Mouse (Mus musculus) MEL (cell line): Measurements from ENCODE around the gene Olfr1392. TPM values are rescaled to one million over a fixed set of nuclear protein-coding genes. Genes with fewer than 3 reads are reported as not detected.
A peak's percentile ranks its signal among the peaks of the same experiment; 100 is the strongest.

Source experiments
- DNase-seq: peaks from one replicate; pipeline ENCODE4 v3.0.0; 2011; ENCODE audit warnings: low read depth, low spot score
- H3K27ac ChIP-seq: 2 replicates; pipeline ENCODE4 v1.5.1; 2012; ENCODE audit warnings: low read depth, mild to moderate bottlenecking, control low read depth, low read length, moderate library complexity; ENCODE audit not compliant: control insufficient read depth
- H3K27me3 ChIP-seq, 2 experiments: fragments of 150-350 bp in 1 of 2; sonication (generic) in 1 of 2; 2 replicates each; pipeline ENCODE4 v1.6.1; 2012; ENCODE audit warnings: low read length in 2 of 2, mild to moderate bottlenecking in 2 of 2, improper control_type of control experiment in 1 of 2, moderate library complexity in 1 of 2; ENCODE audit not compliant: insufficient read depth in 2 of 2, control insufficient read depth in 1 of 2
- H3K36me3 ChIP-seq, 2 experiments: 2 replicates each; pipeline ENCODE4 v1.6.1; 2012 to 2014; ENCODE audit warnings: low read length in 2 of 2, improper control_type of control experiment in 1 of 2, inconsistent platforms in 1 of 2, mild to moderate bottlenecking in 1 of 2; ENCODE audit not compliant: insufficient read depth in 2 of 2, control insufficient read depth in 1 of 2
- H3K4me1 ChIP-seq, 2 experiments: fragments of 150-350 bp in 1 of 2; sonication (generic) in 1 of 2; 2 replicates each; pipeline ENCODE4 v1.6.1; 2012; ENCODE audit warnings: low read length in 2 of 2, improper control_type of control experiment in 1 of 2, mild to moderate bottlenecking in 1 of 2; ENCODE audit not compliant: insufficient read depth in 2 of 2, control insufficient read depth in 1 of 2
- H3K4me3 ChIP-seq, 2 experiments: fragments of 150-350 bp in 1 of 2; sonication (generic) in 1 of 2; 2 replicates each; pipeline ENCODE4 v1.5.1; 2012; ENCODE audit warnings: low read depth in 2 of 2, low read length in 2 of 2, mild to moderate bottlenecking in 2 of 2, moderate library complexity in 2 of 2, control low read depth in 1 of 2, improper control_type of control experiment in 1 of 2; ENCODE audit not compliant: control insufficient read depth in 1 of 2, insufficient read depth in 1 of 2
- H3K79me2 ChIP-seq: 2 replicates; pipeline ENCODE4 v1.6.1; 2012; ENCODE audit warnings: mild to moderate bottlenecking, low read length, moderate library complexity; ENCODE audit not compliant: control insufficient read depth, poor library complexity, insufficient read depth
- H3K9ac ChIP-seq: 2 replicates; pipeline ENCODE4 v1.6.1; 2012; ENCODE audit warnings: low read depth, mild to moderate bottlenecking, control low read depth, low read length, moderate library complexity; ENCODE audit not compliant: control insufficient read depth, poor library complexity, severe bottlenecking
- H3K9me3 ChIP-seq: fragments of 150-350 bp; sonication (generic); replicated peaks from 2 replicates; pipeline ENCODE4 v1.6.1; 2012; ENCODE audit warnings: mild to moderate bottlenecking, low read length, improper control_type of control experiment, moderate library complexity; ENCODE audit not compliant: insufficient read depth
- BHLHE40 ChIP-seq: IDR thresholded peaks from 2 replicates; pipeline ENCODE4 v1.6.1; 2012; ENCODE audit warnings: low read depth, mild to moderate bottlenecking, inconsistent platforms, low read length, improper control_type of control experiment, borderline replicate concordance
- CTCF ChIP-seq, 3 experiments: IDR thresholded peaks in 2 of 3; conservative IDR thresholded peaks in 1 of 3; 2 replicates each; pipeline ENCODE4 v1.5.1; 2011 to 2012; ENCODE audit warnings: low read length in 3 of 3, low read depth in 2 of 3, mild to moderate bottlenecking in 2 of 3, improper control_type of control experiment in 1 of 3, inconsistent platforms in 1 of 3, mixed read lengths in 1 of 3, moderate library complexity in 1 of 3; ENCODE audit not compliant: control insufficient read depth in 1 of 3, insufficient read depth in 1 of 3, poor library complexity in 1 of 3, severe bottlenecking in 1 of 3
- GATA1 ChIP-seq: IDR thresholded peaks from 2 replicates; pipeline ENCODE4 v1.6.1; 2011; ENCODE audit warnings: low read depth, low read length, improper control_type of control experiment
- HCFC1 ChIP-seq: IDR thresholded peaks from 2 replicates; pipeline ENCODE4 v1.6.1; 2012; ENCODE audit warnings: low read depth, mild to moderate bottlenecking, inconsistent platforms, low read length, improper control_type of control experiment, moderate library complexity
- MYB ChIP-seq: IDR thresholded peaks from 2 replicates; pipeline ENCODE4 v1.6.1; 2011; ENCODE audit warnings: mild to moderate bottlenecking, low read depth, low read length, improper control_type of control experiment
- MYC ChIP-seq: IDR thresholded peaks from 2 replicates; pipeline ENCODE4 v1.6.1; 2011; ENCODE audit warnings: low read depth, mild to moderate bottlenecking, low read length, improper control_type of control experiment, moderate library complexity
- NELFE ChIP-seq: IDR thresholded peaks from 2 replicates; pipeline ENCODE4 v1.6.1; 2011; ENCODE audit warnings: low read depth, low read length, improper control_type of control experiment
- NRF1 ChIP-seq: IDR thresholded peaks from 2 replicates; pipeline ENCODE4 v1.6.1; 2014; ENCODE audit warnings: low read depth, mild to moderate bottlenecking, inconsistent platforms, low read length, improper control_type of control experiment, moderate library complexity; ENCODE audit not compliant: poor library complexity, insufficient read depth, severe bottlenecking
- POLR2A ChIP-seq, 2 experiments: IDR thresholded peaks; 2 replicates each; pipeline ENCODE4 v1.6.1; 2011 to 2012; ENCODE audit warnings: low read length in 2 of 2, mild to moderate bottlenecking in 2 of 2, control low read depth in 1 of 2, improper control_type of control experiment in 1 of 2, low read depth in 1 of 2, moderate library complexity in 1 of 2; ENCODE audit not compliant: control insufficient read depth in 1 of 2, insufficient read depth in 1 of 2, poor library complexity in 1 of 2
- POLR2AphosphoS5 ChIP-seq: IDR thresholded peaks from 2 replicates; pipeline ENCODE4 v1.6.1; 2012; ENCODE audit warnings: low read depth, borderline replicate concordance, mild to moderate bottlenecking, inconsistent platforms, low read length, moderate library complexity, mixed read lengths
- RAD21 ChIP-seq: IDR thresholded peaks from 2 replicates; pipeline ENCODE4 v1.6.1; 2011; ENCODE audit warnings: mild to moderate bottlenecking, low read depth, low read length, improper control_type of control experiment
- RCOR1 ChIP-seq: IDR thresholded peaks from 2 replicates; pipeline ENCODE4 v1.6.1; 2012; ENCODE audit warnings: low read depth, mild to moderate bottlenecking, inconsistent platforms, low read length, improper control_type of control experiment
- SIN3A ChIP-seq: IDR thresholded peaks from 2 replicates; pipeline ENCODE4 v1.6.1; 2012; ENCODE audit warnings: low read length, improper control_type of control experiment, inconsistent platforms
- SMC3 ChIP-seq: IDR thresholded peaks from 2 replicates; pipeline ENCODE4 v1.6.1; 2011; ENCODE audit warnings: low read depth, low read length, improper control_type of control experiment
- TAL1 ChIP-seq: IDR thresholded peaks from 2 replicates; pipeline ENCODE4 v1.6.1; 2012; ENCODE audit warnings: mild to moderate bottlenecking, inconsistent platforms, low read length, moderate library complexity, mixed read lengths
- TBP ChIP-seq: IDR thresholded peaks from 2 replicates; pipeline ENCODE4 v1.8.0; 2011; ENCODE audit warnings: low read depth, low read length, improper control_type of control experiment
- ZC3H11A ChIP-seq: IDR thresholded peaks from 2 replicates; pipeline ENCODE4 v1.6.1; 2012; ENCODE audit warnings: low read depth, mild to moderate bottlenecking, inconsistent platforms, low read length, improper control_type of control experiment
- ZMIZ1 ChIP-seq: IDR thresholded peaks from 2 replicates; pipeline ENCODE4 v1.6.1; 2012; ENCODE audit warnings: low read depth, mild to moderate bottlenecking, inconsistent platforms, low read length, improper control_type of control experiment, moderate library complexity
- polyA plus RNA-seq, 2 experiments: library from polyadenylated mRNA; stranded (reverse) in 1 of 2; unstranded in 1 of 2; fragments of >175 nt in 1 of 2; fragments of >200 nt in 1 of 2; gene quantifications; 2 replicates each; pipeline versions ENCODE4 v1.2.1 to v1.2.4; 2012; ENCODE audit warnings: low replicate concordance in 2 of 2, low read depth in 1 of 2; ENCODE audit not compliant: insufficient read length in 2 of 2, insufficient read depth in 1 of 2, missing spikeins in 1 of 2
- total RNA-seq: library from RNA; depleted of rRNA; stranded (reverse); fragments of 300-350 nt; gene quantifications from 2 replicates; pipeline ENCODE4 v1.2.3, GENCODE M21; 2012

Olfr1392 gene
- total and polyA plus RNA-seq, 3 experiments, result not detected

- H3K27me3 ChIP-seq, result peaks cover 2 to 5% of the 10 kb centered on the region in 2 experiments; a peak in 2 of 4 replicates
- no peak for TF ChIP-seq NRF1
- no peak for TF ChIP-seq ZC3H11A
- peak; percentile 95 for TF ChIP-seq TBP
- DNase-seq, result no peak
- no peak overlapping the region for H3K27ac ChIP-seq
- no peaks in the 10 kb centered on the region for H3K36me3 ChIP-seq
- H3K9me3 ChIP-seq, result no peaks in the 10 kb centered on the region
- no peak overlapping the region for H3K4me3 ChIP-seq
- no peaks in the 10 kb centered on the region for H3K79me2 ChIP-seq
- H3K4me1 ChIP-seq, result no peaks in the 10 kb centered on the region
- H3K9ac ChIP-seq, result no peak overlapping the region
Observed at GRCm38 (mm10) chr11:49270368-49270767, 14.7 kb upstream of the Olfr1392 start.

- H3K27me3 ChIP-seq, result peaks cover 2 to 5% of the 10 kb centered on the region in 2 experiments; a peak in 2 of 4 replicates
- no peaks in the 10 kb centered on the region for H3K36me3 ChIP-seq
- H3K27ac ChIP-seq, result no peak overlapping the region
- no peaks in the 10 kb centered on the region for H3K4me1 ChIP-seq
- DNase-seq, result peak; percentile 86
- H3K9ac ChIP-seq, result no peak overlapping the region
- TF ChIP-seq ZMIZ1 (no peak), BHLHE40 (0 out of 2 replicates have a peak, but pooled peaks have one; percentile 33), POLR2A (IDR thresholded peaks at IDR 0.05; ENCODE audit: control insufficient read depth in 1 of 2, insufficient read depth in 1 of 2, low read depth in 1 of 2, low read length in 2 of 2, poor library complexity in 1 of 2) (no peak), GATA1 (no peak), ZC3H11A (peak; percentile 97), RCOR1 (no peak), HCFC1 (no peak), TAL1 (no peak), RAD21 (peak; percentile 90), MYC (no peak), MYB (no peak), POLR2AphosphoS5 (no peak), NELFE (no peak), SMC3 (peak; percentile 93), SIN3A (no peak), CTCF (IDR thresholded peaks at IDR 0.05 in 2 of 3, conservative IDR thresholded peaks at IDR 0.05 in 1 of 3; ENCODE audit: control insufficient read depth in 1 of 3, insufficient read depth in 1 of 3, low read depth in 2 of 3, low read length in 3 of 3, poor library complexity in 1 of 3, severe bottlenecking in 1 of 3) (peak; percentile 55 to 88 (median 70))
- no peaks in the 10 kb centered on the region for H3K9me3 ChIP-seq
- no peak overlapping the region for H3K4me3 ChIP-seq
- H3K79me2 ChIP-seq, result no peaks in the 10 kb centered on the region
Observed at GRCm38 (mm10) chr11:49271334-49271733, 13.7 kb upstream of the Olfr1392 start.
